Mouse (Mus musculus) forebrain, embryonic 10.5 days (tissue): ENCODE data around the gene Gpr180. TPM values are rescaled to one million over a fixed set of nuclear protein-coding genes. Genes with fewer than 3 reads are reported as not detected.
"Not testable (repeated sequence)": the region's sequence is repeated elsewhere in the genome, so short reads cannot be mapped to it uniquely, and the experiment has no call there.

Experiments used
- DNase-seq: peaks from one replicate; pipeline ENCODE4 v3.0.0-alpha.2; 2017; ENCODE audit warnings: low spot score; ENCODE audit errors: extremely low spot score
- H3K27ac ChIP-seq: fragments of 300-500 bp; sonication (generic); 2 replicates; pipeline ENCODE4 v1.5.1; 2016; ENCODE audit warnings: mild to moderate bottlenecking
- H3K27me3 ChIP-seq: fragments of 300-500 bp; sonication (generic); 2 replicates; pipeline ENCODE4 v1.6.1; 2016; ENCODE audit warnings: mild to moderate bottlenecking; ENCODE audit not compliant: poor library complexity, severe bottlenecking
- H3K36me3 ChIP-seq: fragments of 300-500 bp; sonication (generic); replicated peaks from 2 replicates; pipeline ENCODE4 v1.6.1; 2016; ENCODE audit warnings: mild to moderate bottlenecking, moderate library complexity
- H3K4me1 ChIP-seq: fragments of 300-500 bp; sonication (generic); 2 replicates; pipeline ENCODE4 v1.6.1; 2016
- H3K4me3 ChIP-seq: fragments of 300-500 bp; sonication (generic); 2 replicates; pipeline ENCODE4 v1.5.1; 2016; ENCODE audit warnings: mild to moderate bottlenecking, moderate library complexity
- H3K9me3 ChIP-seq: fragments of 300-500 bp; sonication (generic); 2 replicates; pipeline ENCODE4 v1.6.1; 2016; ENCODE audit warnings: mild to moderate bottlenecking, moderate library complexity
- WGBS: fragments of 180-500 bp; shearing (Covaris S2); methylation state at CpG from one replicate; pipeline ENCODE4 v1.1.7; 2016; 5-methylcytosine and 5-hydroxymethylcytosine counted together
- polyA plus RNA-seq: library from polyadenylated mRNA; unstranded; fragments of >200 nt; fragmentation: Nextera tagmentation; extraction: Ambion mirVana; gene quantifications from 2 replicates; pipeline ENCODE4 v1.2.1, GENCODE M21; 2016

Gene Gpr180
- polyA plus RNA-seq, 1 experiment from 2014 or later = 36.8 TPM

- peaks cover 6% of the 10 kb centered on the region for H3K27me3 ChIP-seq
- peaks cover 25% of the 10 kb centered on the region for H3K36me3 ChIP-seq
- no peaks in the 10 kb centered on the region for H3K9me3 ChIP-seq
- H3K27ac ChIP-seq = peak overlapping the region; percentile 88
- DNase-seq = no peak
- peak overlapping the region; percentile 83 for H3K4me3 ChIP-seq
- peaks cover 30% of the 10 kb centered on the region for H3K4me1 ChIP-seq
- WGBS = 14% methylated on average over 21 of the region's 21 CpGs
Observed at GRCm38 (mm10) chr14:118131931-118132641, 4.9 kb upstream of the Gpr180 start.

DNA sequence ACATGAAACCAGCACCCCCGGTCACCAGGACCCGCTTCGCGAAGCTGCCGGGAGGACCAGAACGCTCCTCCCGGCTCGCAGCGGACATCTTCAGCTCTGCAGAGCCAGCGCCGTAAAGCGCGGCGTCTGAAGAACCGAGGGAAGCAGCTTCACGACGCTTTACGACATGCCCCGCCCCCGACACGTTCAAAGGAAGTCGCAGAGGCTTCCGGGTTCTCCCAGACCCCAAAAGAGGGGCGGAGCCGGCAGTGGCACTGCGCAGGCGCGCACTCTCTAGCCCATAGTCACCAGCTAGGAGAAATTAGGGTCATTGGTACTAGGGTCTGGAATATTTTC, 4.3 kb upstream of the Gpr180 start, which contains the start of gene Tgds:
Tgds (minus strand) TSS at position 114 of the 336 bp plus-strand sequence.
- WGBS = 0% methylated on average over 28 of the region's 28 CpGs
- Histone ChIP-seq H3K4me1 (peaks cover 35% of the 10 kb centered on the region), H3K36me3 (peaks cover 20% of the 10 kb centered on the region), H3K9me3 (no peaks in the 10 kb centered on the region), H3K27ac (peak within 1 kb of the TSS; percentile 88), H3K4me3 (peak within 1 kb of the TSS; percentile 83), H3K27me3 (peaks cover 6% of the 10 kb centered on the region)
- peak; percentile 99 for DNase-seq

- Histone ChIP-seq H3K9me3 (no peaks in the 10 kb centered on the region), H3K4me1 (peaks cover 31% of the 10 kb centered on the region), H3K36me3 (peaks cover 36% of the 10 kb centered on the region), H3K27me3 (peaks cover 6% of the 10 kb centered on the region), H3K27ac (peak overlapping the region; percentile 91), H3K4me3 (peak overlapping the region; percentile 84)
- no peak for DNase-seq
- 3% methylated on average over 13 of the region's 13 CpGs for WGBS
Observed at GRCm38 (mm10) chr14:118137487-118137886, 529 bp downstream of the Gpr180 start.

DNA sequence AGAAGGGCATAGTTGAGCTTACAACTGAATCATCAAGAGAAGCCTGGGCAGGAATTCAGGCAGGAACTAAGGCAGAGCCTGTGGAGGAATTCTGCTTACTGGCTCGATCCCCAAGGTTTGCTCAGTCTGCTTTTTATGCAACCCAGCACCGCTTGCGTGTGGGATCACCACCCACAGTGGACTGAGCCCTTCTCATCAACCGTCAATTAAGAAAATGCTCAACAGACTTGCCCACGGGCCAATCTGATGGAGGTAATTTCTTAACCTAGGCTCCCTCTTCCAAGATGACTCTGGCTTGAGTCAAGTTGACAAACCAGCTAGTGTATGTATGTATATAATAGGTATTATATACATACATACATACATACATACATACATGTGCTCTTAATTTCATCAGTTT, 5.3 kb downstream of the Gpr180 start:
- Histone ChIP-seq H3K27me3 (no peaks in the 10 kb centered on the region), H3K4me3 (no peak overlapping the region), H3K4me1 (peaks cover 23% of the 10 kb centered on the region), H3K27ac (no peak overlapping the region), H3K9me3 (no peaks in the 10 kb centered on the region), H3K36me3 (peaks cover 49% of the 10 kb centered on the region)
- DNase-seq = no peak
- 93% methylated on average over 5 of the region's 5 CpGs for WGBS

- Histone ChIP-seq H3K4me1 (peaks cover 11% of the 10 kb centered on the region), H3K4me3 (no peak overlapping the region), H3K36me3 (peaks cover 39% of the 10 kb centered on the region), H3K27ac (no peak overlapping the region), H3K9me3 (no peaks in the 10 kb centered on the region), H3K27me3 (no peaks in the 10 kb centered on the region)
- 97% methylated on average over 13 of the region's 13 CpGs for WGBS
- no peak for DNase-seq
Observed at GRCm38 (mm10) chr14:118148046-118148445, 11.1 kb downstream of the Gpr180 start.

DNA sequence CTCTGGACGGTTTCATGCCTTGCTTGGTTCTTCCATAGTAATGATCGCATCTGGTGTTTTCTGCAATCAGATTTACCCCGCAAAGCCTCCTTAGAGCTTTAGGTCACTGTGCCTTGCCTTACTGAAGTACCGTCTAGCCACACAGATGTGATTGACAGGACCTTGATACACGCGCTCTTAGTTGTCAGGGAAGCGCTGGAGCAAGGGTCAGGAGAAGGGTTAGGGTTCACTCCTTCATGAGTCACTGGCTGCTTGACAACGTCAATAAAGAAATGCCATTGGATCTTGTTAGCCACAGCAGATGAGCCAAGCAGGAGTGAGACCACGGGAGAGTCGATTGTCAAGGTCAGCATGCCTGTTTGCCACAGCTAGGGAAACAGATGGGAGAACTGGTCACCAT, 11.6 kb downstream of the Gpr180 start:
- Histone ChIP-seq H3K9me3 (no peaks in the 10 kb centered on the region), H3K27ac (no peak overlapping the region), H3K36me3 (peaks cover 40% of the 10 kb centered on the region), H3K4me1 (peaks cover 11% of the 10 kb centered on the region), H3K4me3 (no peak overlapping the region), H3K27me3 (no peaks in the 10 kb centered on the region)
- DNase-seq = no peak
- 90% methylated on average over 10 of the region's 10 CpGs for WGBS

DNA sequence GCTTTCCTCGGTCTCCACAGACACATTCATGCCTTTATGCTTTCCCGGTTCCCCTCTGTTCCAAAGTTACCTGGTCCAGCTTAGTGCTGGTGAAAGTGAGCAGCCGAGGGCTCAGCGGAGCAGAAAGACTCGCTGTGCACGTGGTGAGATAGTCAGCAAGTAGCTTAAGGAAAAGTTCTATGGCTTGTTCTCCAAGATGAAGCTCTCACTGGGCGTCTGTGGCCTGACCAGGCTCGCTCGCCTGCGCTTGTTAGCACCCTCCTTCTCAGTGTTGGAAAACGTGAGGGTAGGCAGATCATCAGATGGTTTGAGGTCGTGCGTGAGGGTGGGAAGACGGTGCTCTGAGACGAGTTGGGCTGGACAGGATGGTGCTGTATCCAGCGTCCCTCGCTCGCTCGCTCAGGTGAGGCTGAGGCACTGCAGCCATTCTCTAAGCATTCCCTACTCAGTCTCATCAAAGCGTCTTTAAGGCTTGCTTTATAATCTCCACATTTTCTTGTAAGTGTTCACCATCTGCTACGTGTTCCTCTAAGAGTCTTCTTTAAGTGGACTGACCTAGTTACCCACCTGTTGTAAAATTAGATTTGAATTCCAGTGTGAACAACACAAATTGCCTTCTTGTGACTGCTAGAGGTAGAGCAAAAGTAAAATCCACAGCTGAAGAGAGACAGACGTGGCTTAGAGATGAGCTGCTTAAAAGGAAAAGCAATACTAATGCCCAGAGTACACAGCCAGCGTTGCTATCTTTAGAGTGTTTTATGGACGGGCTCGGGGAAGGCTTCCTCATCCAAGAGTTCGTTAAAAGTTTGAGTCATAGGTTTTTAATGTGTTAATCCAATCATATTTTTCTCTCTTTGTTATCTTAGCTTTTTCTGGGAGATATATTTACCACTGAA, 13.9 kb downstream of the Gpr180 start:
- Histone ChIP-seq H3K9me3 (no peaks in the 10 kb centered on the region), H3K4me3 (no peak overlapping the region), H3K4me1 (peaks cover 11% of the 10 kb centered on the region), H3K36me3 (peaks cover 55% of the 10 kb centered on the region), H3K27me3 (no peaks in the 10 kb centered on the region), H3K27ac (no peak overlapping the region)
- DNase-seq = no peak
- WGBS = 91% methylated on average over 26 of the region's 26 CpGs

DNA sequence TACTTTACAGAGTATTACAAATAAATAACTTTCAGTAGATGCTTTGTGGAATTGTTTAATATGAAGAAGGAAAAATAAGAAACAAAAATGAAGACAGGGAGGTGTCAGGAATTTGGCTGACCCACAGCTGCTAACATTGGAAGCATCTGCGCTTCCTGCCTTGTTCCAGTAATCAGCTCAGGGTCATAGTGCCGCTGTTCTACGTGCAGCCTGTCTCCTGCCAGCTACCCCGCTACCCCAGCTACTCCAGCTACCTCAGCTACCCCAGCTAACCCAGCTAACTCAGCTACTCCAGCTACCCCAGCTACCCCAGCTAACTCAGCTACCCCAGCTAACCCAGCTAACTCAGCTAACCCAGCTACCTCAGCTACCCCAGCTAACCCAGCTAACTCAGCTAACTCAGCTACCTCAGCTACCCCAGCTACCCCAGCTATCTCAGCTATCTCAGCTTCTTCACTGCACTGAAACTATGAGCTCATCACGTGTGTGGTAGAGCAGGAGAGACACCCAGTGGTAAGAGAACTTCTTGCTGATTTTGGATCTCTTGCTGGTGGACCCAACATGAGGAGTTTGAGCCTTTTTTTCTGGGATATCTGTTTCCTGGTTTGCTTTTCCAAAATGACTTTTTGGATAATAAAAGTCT, 14.8 kb downstream of the Gpr180 start:
- Histone ChIP-seq H3K36me3 (peaks cover 63% of the 10 kb centered on the region), H3K27ac (no peak overlapping the region), H3K9me3 (no peaks in the 10 kb centered on the region), H3K27me3 (no peaks in the 10 kb centered on the region), H3K4me1 (peaks cover 6% of the 10 kb centered on the region), H3K4me3 (no peak overlapping the region)
- WGBS = 84% methylated on average over 5 of the region's 5 CpGs
- no peak for DNase-seq

DNA sequence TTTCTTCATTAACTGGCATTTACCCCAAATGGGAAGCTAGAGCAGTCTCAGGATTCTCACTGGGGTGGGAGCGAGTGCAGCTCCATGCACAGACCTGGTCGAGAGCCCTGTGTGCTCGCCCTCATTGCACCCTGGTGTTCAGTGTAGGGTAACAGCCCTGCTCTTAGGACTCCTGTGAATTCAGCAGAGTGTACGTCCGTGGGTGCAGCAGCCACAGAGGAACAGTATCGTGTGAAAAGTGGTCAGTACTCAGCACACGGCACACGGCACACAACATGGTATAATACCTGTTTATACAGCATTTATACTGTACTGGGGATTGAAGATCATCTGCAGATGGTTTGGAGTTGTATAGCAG, 15.3 kb downstream of the Gpr180 start:
- Histone ChIP-seq H3K27ac (no peak overlapping the region), H3K9me3 (no peaks in the 10 kb centered on the region), H3K4me3 (no peak overlapping the region), H3K27me3 (no peaks in the 10 kb centered on the region), H3K4me1 (peaks cover under 1% of the 10 kb centered on the region; the same call in 1 of the 2 replicates), H3K36me3 (peaks cover 63% of the 10 kb centered on the region)
- no peak for DNase-seq
- 93% methylated on average over 8 of the region's 8 CpGs for WGBS

DNA sequence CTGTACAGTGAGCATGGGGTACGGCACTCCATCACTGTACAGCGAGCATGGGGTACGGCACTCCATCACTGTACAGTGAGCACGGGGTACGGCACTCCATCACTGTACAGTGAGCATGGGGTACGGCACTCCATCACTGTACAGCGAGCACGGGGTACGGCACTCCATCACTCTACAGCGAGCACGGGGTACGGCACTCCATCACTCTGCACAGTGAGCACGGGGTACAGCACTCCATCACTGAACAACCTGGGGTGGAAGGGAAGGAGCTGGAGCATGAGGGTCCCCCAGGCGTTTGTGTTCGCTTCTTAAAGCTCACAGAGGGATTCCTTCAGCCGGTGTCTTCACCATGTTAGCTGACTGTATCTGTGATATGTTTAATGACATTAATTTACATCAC, 19.1 kb downstream of the Gpr180 start:
- WGBS = 92% methylated on average over 16 of the region's 16 CpGs
- not testable (repeated sequence) for H3K9me3 ChIP-seq, DNase-seq, H3K27ac ChIP-seq, H3K27me3 ChIP-seq, H3K4me3 ChIP-seq, H3K4me1 ChIP-seq
- H3K36me3 ChIP-seq = peaks cover 70% of the 10 kb centered on the region

DNA sequence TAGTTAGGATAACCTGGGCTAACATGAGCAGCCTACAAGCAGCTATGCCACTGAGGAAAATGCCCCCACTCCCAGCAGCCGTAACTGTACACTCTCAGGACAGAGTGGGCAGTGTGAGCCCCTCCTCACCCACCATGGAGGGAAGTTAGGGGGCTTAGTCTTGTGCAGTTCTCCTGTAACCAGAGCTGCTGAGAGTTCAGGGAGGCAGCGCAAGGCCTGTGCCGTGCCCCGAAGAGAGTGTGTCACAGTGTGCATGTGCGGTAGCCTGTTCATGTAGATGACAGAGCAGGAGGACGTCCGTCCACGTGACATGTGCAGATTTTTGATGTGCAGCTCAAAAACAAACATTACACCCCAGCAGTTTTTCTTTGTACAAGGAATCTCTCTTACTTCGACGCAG, 19.8 kb downstream of the Gpr180 start:
- 88% methylated on average over 10 of the region's 10 CpGs for WGBS
- Histone ChIP-seq H3K4me3 (no peak overlapping the region), H3K4me1 (no peaks in the 10 kb centered on the region), H3K9me3 (no peaks in the 10 kb centered on the region), H3K36me3 (peaks cover 77% of the 10 kb centered on the region), H3K27ac (no peak overlapping the region), H3K27me3 (no peaks in the 10 kb centered on the region)
- no peak for DNase-seq

GRCm38 (mm10) chr14:118157146-118157545, 20.2 kb downstream of the Gpr180 start:
- Histone ChIP-seq H3K27me3 (no peaks in the 10 kb centered on the region), H3K27ac (no peak overlapping the region), H3K9me3 (no peaks in the 10 kb centered on the region), H3K4me1 (no peaks in the 10 kb centered on the region), H3K36me3 (peaks cover 81% of the 10 kb centered on the region), H3K4me3 (no peak overlapping the region)
- DNase-seq = peak; percentile 56
- 27% methylated on average over 5 of the region's 5 CpGs for WGBS

GRCm38 (mm10) chr14:118161751-118162150, 24.8 kb downstream of the Gpr180 start:
- DNase-seq = no peak
- H3K4me1 ChIP-seq = no peaks in the 10 kb centered on the region; the same call in 1 of the 2 replicates
- H3K4me3 ChIP-seq = no peak overlapping the region
- WGBS = 92% methylated on average over 3 of the region's 3 CpGs
- peaks cover 70% of the 10 kb centered on the region for H3K36me3 ChIP-seq
- no peaks in the 10 kb centered on the region for H3K27me3 ChIP-seq
- no peaks in the 10 kb centered on the region for H3K9me3 ChIP-seq
- H3K27ac ChIP-seq = no peak overlapping the region
